Mouse (Mus musculus) lung, postnatal 0 days (tissue): ENCODE data around the gene Tpst2.

Source experiments
- CTCF ChIP-seq: IDR thresholded peaks from 2 replicates; pipeline ENCODE4 v1.5.1; 2016; ENCODE audit warnings: antibody characterized with exemption, mild to moderate bottlenecking
- EP300 ChIP-seq: IDR thresholded peaks from 2 replicates; pipeline ENCODE4 v1.6.1; 2016; ENCODE audit warnings: antibody characterized with exemption, mild to moderate bottlenecking, control low read depth

- TF ChIP-seq CTCF: no peak
- no peak for TF ChIP-seq EP300
Observed at GRCm38 (mm10) chr5:112289236-112289635, 12.7 kb downstream of the Tpst2 start.
